Mouse (Mus musculus) embryonic fibroblast, embryonic 13.5 days (primary cell): ENCODE measurements around the gene Gm10521.

Experiments
- CTCF ChIP-seq: IDR thresholded peaks from 2 replicates; pipeline ENCODE4 v1.5.1; 2011; ENCODE audit warnings: mild to moderate bottlenecking, control low read depth, low read length, moderate library complexity, borderline replicate concordance; ENCODE audit not compliant: insufficient read depth
- POLR2A ChIP-seq: IDR thresholded peaks from 2 replicates; pipeline ENCODE4 v1.6.1; 2011; ENCODE audit warnings: low read depth, mild to moderate bottlenecking, control low read depth, low read length, moderate library complexity

- TF ChIP-seq CTCF (no peak), POLR2A (no peak)
Measured at GRCm38 (mm10) chr1:171940626-171941025, 45.2 kb downstream of the Gm10521 start.
